Mouse (Mus musculus) heart, postnatal 10 days (tissue): Measurements from ENCODE around the gene Kpna7. TPM values are rescaled to one million over a fixed set of nuclear protein-coding genes. Genes with fewer than 3 reads are reported as not detected.
"Not testable (repeated sequence)": the region's sequence is repeated elsewhere in the genome, so short reads cannot be mapped to it uniquely, and the experiment has no call there.

Source experiments
- DNase-seq, 2 experiments: peaks; one replicate each; pipeline ENCODE4 v3.0.0; 2021
- intact Hi-C: fragments of 180-260 bp; cut with DNase I; formaldehyde crosslinking; loops from one replicate; pipeline ENCODE4 v1.15.1; 2025
- total RNA-seq, 2 experiments: library from RNA; stranded (reverse); gene quantifications; 2 replicates each; pipeline ENCODE4 v1.2.3; 2021

Gene Kpna7
- total RNA-seq, 2 experiments from 2014 or later, result not detected

DNA sequence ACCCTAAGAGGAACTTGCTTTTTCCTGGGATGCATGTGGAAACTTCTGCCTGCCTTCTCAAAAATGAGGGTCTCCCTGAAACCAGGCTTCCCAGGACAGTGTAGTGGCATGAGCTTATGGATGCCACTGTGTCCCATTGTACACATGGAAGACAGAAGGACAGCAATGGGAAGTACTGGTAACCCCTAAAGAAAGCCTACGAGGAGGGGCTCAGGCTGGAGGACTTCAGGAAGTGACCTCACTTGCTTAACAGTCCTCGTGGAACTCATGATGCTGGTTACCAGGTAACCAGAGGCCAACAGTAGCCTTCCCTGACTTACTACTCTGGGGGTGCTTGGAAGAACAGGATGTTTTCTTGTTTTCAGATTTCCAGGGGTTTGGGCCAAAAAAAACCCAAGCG is 41.1 kb downstream of the Kpna7 start, which contains the start of gene 1700018F24Rik:
TSS of gene 1700018F24Rik (plus strand) at position 301 of the 400 bp plus-strand sequence.
- intact Hi-C loops, result not testable (repeated sequence)

GRCm38 (mm10) chr5:145041628-145042027 is 42.2 kb downstream of the Kpna7 start:
- intact Hi-C loops, result no loop called here

More for the DNA sequence above, 41.1 kb downstream of the Kpna7 start, which contains the start of gene 1700018F24Rik:
- not testable (repeated sequence) for DNase-seq

GRCm38 (mm10) chr5:145032391-145032790 is 51.4 kb downstream of the Kpna7 start, which contains the start of gene Gm4871:
TSS of gene Gm4871 (minus strand) at chr5:145032754.
- DNase-seq, intact Hi-C loops: not testable (repeated sequence)

More at GRCm38 (mm10) chr5:145041628-145042027, 42.2 kb downstream of the Kpna7 start:
- DNase-seq, result peak in 1 of 2 experiments; percentile 15

GRCm38 (mm10) chr5:145030476-145030875 is 53.4 kb downstream of the Kpna7 start:
- intact Hi-C loops, result not testable (repeated sequence)

DNA sequence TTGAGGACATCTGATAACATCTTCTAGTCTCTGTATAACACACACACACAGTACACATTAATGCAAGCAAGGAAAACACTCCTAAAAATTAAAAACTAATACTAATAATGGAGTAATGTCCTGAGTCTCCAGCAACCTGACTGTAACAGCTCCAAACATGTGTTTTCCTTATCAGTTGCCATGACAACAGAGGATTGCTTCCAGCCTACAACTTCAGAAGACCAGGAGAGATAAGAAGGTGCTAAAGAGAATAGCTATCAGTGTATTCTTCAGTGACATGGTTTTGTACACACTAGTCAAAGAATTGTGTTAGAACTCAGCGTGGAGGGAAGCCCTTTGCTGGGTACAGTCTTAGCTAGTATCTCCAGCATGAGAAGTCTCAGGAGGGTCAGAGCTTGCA is 63.1 kb downstream of the Kpna7 start:
- intact Hi-C loops, DNase-seq: not testable (repeated sequence)

More at GRCm38 (mm10) chr5:145030476-145030875, 53.4 kb downstream of the Kpna7 start:
- not testable (repeated sequence) for DNase-seq

DNA sequence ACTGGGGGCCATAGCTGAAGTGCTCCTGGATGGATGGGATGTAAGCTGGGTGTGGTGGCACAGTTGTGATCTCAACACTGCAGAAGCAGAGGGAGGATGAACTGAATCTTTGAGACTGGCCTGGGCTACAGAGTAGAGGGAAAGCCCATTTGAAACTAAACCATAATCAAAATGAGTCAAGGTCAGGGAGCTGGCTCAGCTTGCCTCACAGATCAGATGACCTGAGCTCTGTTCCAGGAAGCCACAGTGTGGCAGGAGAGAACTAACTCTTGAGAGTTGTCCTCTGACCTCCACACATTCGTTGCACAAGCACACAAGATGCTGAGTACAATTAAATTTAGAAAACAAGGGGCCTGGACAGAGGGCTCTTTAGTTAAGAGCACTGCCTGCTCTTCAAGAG is 63.6 kb downstream of the Kpna7 start:
- intact Hi-C loops, result not testable (repeated sequence)
- DNase-seq, result peak in 1 of 2 experiments; percentile 2

DNA sequence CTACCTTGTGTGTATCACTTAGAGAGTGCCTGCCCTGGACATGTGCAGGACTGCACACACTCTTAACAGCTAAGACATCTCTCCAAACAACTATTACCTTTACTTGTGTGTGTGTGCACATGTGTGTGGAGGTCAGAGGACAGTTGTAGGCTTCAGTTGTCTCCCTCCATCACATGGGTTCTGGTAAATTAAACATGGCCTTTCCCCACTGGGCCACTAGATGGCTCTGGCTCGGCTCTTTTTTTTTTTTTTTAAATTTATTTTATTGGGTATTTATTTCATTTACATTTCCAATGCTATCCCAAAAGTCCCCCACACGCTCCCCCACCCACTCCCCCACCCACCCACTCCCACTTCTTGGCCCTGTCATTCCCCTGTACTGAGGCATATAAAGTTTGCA is 67.1 kb downstream of the Kpna7 start:
- DNase-seq, result not testable (repeated sequence)
- intact Hi-C loops, result loop anchor here (5.0 kb wide), 1 partner anchor 51 kb away; no protein-coding TSS in a partner anchor

- intact Hi-C loops, result no loop called here
- DNase-seq, result no peak
Observed at GRCm38 (mm10) chr5:145014278-145014677, 69.6 kb downstream of the Kpna7 start.

DNA sequence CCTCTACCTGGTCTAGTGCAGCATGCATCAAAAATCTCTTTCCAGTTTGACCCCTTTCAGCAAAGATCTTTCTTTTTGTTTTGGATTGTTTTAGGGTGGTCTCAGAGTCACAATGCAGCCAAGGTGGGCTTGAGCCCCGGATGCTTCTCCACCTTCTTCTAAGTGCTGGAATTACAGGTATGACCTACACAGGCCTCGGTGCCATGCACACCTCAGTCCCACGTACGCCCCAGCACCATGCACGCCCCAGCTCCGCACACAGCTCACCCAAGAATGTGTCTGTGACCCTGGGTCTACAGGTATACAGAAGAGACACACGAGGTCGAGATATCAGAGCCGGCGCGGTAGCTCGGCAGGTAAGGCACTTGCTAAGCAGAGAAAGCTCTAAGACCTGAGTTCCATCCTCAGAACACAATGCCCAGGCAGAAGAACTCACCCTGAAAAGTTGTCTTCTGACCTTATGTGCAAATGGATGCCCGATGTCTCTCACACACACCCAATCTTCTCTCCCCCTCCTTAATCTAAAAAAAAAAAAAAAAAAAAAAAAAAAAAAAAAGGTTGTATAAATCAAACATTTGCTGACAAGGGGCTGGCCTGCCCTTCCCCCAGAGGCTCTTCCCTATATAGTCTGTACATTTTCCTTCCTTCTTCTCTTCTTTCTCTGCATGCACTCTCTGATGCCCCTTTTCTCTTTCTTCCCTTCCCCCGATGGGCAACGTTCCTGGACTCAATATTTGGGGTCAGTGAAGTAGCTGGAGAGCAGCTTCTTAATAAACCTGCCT is 74.8 kb downstream of the Kpna7 start:
- no peak for DNase-seq

DNA sequence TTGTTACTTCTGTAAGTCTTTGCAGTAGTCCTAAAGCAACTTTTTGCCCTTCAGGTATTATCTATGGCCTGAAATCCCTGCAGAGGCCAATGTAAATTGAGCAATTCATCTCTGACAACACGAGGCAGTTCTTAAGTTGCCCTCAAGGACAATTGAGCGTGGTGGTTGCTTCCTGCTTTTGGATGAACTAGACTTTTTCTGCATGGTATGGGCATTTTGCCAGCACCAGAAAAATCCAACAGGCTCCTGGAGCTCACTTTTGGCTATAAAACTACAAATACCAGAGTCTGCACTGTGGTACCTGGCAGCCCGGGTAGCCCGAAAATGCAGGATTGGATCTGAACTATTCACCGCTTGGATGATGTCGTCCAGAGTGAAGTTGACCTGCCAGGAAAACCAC is 78.2 kb downstream of the Kpna7 start:
- intact Hi-C loops, result no loop called here
- no peak for DNase-seq

More for the DNA sequence above, 74.8 kb downstream of the Kpna7 start:
- intact Hi-C loops, result no loop called here

GRCm38 (mm10) chr5:145004495-145004894 is 79.3 kb downstream of the Kpna7 start:
- peak in 1 of 2 experiments; percentile 7 for DNase-seq
- intact Hi-C loops, result loop anchor here (5.0 kb wide), 1 partner anchor 68 kb away; no protein-coding TSS in a partner anchor

DNA sequence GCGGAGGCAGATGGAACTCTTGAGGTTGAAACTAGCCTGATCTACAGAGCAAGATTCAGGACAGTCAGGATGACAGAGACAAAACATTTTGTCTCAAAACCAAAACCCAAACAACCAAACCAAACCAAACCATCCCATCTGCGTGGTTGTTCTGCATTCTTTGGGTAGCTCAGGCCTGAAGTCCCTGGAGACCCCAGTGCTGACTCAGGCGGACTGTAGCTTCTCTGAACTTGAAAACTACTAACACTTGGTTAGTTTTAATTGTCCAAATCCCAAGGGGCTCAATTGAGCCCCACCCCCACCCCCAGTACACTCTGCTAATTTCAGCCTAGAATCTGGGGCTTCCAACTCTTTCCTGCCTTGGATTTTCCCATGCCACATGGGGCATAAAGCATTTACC is 80.5 kb downstream of the Kpna7 start:
- intact Hi-C loops, result loop anchor here (5.0 kb wide), 1 partner anchor 69 kb away; no protein-coding TSS in a partner anchor
- no peak for DNase-seq

DNA sequence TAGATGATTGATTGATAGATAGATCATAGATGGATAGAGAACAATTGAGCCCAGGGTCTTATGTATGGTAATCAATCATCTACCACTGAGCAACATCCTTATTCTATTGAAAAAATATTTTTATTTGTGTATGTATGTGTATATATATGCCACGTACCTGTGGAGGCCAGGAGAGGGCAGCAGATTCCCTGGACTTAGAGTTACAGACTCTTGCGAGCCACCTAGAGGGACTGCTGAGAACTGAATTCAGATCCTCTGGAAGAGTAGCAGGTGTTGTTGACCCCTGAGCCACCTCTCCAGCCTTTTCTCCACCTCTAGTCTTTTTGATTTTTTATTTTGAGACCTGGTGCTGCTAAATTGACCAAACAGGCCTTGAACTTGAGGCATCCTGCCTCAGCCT is 85.3 kb downstream of the Kpna7 start:
- intact Hi-C loops, result no loop called here

GRCm38 (mm10) chr5:144990481-144990880 is 93.3 kb downstream of the Kpna7 start:
- DNase-seq, result no peak
- intact Hi-C loops, result no loop called here

More for the DNA sequence above, 85.3 kb downstream of the Kpna7 start:
- DNase-seq, result no peak

DNA sequence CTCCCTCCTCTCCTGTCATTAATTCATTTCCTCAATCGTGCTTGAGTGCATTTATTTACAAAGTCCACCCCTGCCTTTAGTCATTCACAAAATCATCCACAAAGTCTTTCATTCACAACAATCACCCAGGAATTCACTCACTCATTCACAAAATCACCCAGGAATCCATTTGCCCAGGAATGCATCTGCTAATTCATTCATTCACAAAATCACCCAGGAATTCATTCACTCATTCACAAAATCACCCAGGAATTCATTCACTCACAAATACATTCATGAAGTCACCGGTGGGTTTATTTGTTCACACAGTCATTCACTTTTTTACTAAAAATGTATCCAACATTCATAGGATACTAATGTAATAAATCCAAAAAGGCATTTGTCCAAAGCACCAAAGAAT is 93.8 kb downstream of the Kpna7 start:
- intact Hi-C loops, result no loop called here

GRCm38 (mm10) chr5:144989061-144989405 is 94.8 kb downstream of the Kpna7 start:
- intact Hi-C loops, result loop anchor here (2.0 to 5.0 kb wide), 4 partner anchors 82 to 192 kb away; no protein-coding TSS in a partner anchor
- no peak for DNase-seq

More for the DNA sequence above, 93.8 kb downstream of the Kpna7 start:
- DNase-seq, result no peak

- DNase-seq, result peak; percentile 72 to 74
- intact Hi-C loops, result loop anchor here (2.0 to 5.0 kb wide), 4 partner anchors 81 to 192 kb away; no protein-coding TSS in a partner anchor
Observed at GRCm38 (mm10) chr5:144988340-144989060, 95.3 kb downstream of the Kpna7 start.

GRCm38 (mm10) chr5:144987561-144987960 is 96.3 kb downstream of the Kpna7 start:
- intact Hi-C loops, result loop anchor here (5.0 kb wide), 2 partner anchors 80 to 150 kb away; no protein-coding TSS in a partner anchor

DNA sequence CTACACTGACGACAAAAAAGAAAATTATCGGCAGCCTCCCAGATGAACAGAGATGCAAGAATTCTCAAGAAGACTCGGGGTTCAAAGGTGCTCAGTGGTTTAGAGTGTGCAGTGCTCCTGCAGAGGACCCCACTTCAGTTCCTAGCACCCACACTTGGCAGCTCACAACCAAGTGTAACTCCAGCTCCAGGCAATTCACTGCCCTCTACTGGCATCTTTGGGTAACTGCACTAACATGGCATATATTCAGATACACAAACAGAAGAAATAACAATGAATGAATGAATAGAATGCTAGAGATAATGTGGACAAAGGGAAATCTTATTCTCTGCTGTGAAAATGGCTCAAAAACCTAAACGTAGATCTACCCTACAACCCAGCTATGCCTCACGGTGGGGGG is 99.0 kb downstream of the Kpna7 start:
- intact Hi-C loops, result loop anchor here (5.0 kb wide), 2 partner anchors 78 to 148 kb away; no protein-coding TSS in a partner anchor
- DNase-seq, result no peak

More at GRCm38 (mm10) chr5:144987561-144987960, 96.3 kb downstream of the Kpna7 start:
- DNase-seq, result no peak

GRCm38 (mm10) chr5:144983227-144983626 is 100.6 kb downstream of the Kpna7 start:
- intact Hi-C loops, result no loop called here

DNA sequence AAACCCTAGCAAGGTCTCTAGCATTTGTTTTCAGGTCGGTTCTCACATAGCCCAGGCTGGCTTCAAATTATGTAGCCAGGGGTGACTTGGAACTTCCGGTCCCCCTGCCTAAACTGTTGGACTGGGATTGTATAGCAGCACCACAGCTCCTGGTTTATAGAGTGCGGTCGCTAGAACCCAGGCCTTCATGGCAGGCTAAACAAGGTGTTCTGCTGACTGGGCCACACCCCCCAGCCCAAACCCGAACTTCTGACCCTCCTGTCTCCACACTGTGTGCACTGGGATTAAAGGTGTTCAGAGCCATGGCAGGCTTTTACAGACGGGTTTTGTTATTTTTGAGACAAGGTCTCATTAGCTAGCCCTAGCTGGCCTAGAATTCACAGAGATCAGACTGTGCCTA is 104.7 kb downstream of the Kpna7 start:
- intact Hi-C loops, result no loop called here
- DNase-seq, result no peak

More at GRCm38 (mm10) chr5:144983227-144983626, 100.6 kb downstream of the Kpna7 start:
- DNase-seq, result no peak
